Mouse (Mus musculus): ENCODE results near the gene Traf6. TPM values are rescaled to one million over a fixed set of nuclear protein-coding genes. Genes with fewer than 3 reads are reported as not detected.

The Traf6 gene
- total RNA-seq, 2 experiments from 2014 or later = 11.5 to 12.1 TPM

Other genes starting within 250 kb of the Traf6 start
- under 1 TPM in 1 of 2 experiments, not detected in 1; 0.11 TPM for gene Rag2, start 53.7 kb upstream of the Traf6 start, total RNA-seq (2021)
- under 1 TPM; 0.16 to 0.61 TPM for gene Rag1, start 28.9 kb upstream of the Traf6 start, total RNA-seq (2021)
- 10 to 100 TPM; 50.4 to 50.8 TPM for gene B230118H07Rik, start 28.9 kb upstream of the Traf6 start, total RNA-seq (2021)
- gene Prr5l, start 204.6 kb downstream of the Traf6 start, total RNA-seq (2021) = 1 to 10 TPM; 2.2 to 4.9 TPM
- 10 to 100 TPM; 34.5 to 36.4 TPM for gene Commd9, start 207.8 kb downstream of the Traf6 start, total RNA-seq (2021)

Data from gastrocnemius, postnatal 10 days (tissue).